Mouse (Mus musculus) B cell, adult 2 months (primary cell): ENCODE data around the gene Alk.

Source experiments
- DNase-seq, 2 experiments: peaks; one replicate each; pipeline ENCODE4 v3.0.0; 2022

The Alk gene

GRCm38 (mm10) chr17:72253411-72253810 is 351.0 kb downstream of the Alk start:
- no peak for DNase-seq

- no peak for DNase-seq
These were observed 352.9 kb downstream of the Alk start for GRCm38 (mm10) chr17:72251554-72251953.

GRCm38 (mm10) chr17:72250482-72251405 is 353.7 kb downstream of the Alk start:
- DNase-seq, result no peak

GRCm38 (mm10) chr17:72242036-72242435 is 362.4 kb downstream of the Alk start:
- DNase-seq, result peak; percentile 37 to 43

- DNase-seq, result no peak
These were observed 367.1 kb downstream of the Alk start for GRCm38 (mm10) chr17:72237315-72237714.

DNA sequence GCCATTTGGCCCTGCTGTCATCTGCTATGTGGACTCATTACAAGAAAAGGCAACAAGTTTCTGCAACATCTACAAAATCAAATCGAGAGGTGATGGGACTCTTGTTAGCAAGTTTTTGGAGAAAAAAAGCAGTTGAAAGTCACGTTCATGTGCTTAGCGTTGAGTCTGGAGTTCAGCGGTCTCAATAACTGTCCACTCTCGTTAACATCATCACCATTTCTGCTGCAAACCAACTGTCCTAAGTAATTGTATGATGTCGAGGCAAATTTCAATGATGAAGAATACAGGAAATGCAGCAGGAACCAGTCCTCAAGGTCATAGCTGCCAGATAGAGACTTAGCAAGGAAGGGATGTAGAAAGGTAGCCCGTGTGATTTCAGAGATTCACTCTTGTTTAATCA is 373.5 kb downstream of the Alk start:
- DNase-seq, result no peak

GRCm38 (mm10) chr17:72218816-72219215 is 385.6 kb downstream of the Alk start:
- no peak for DNase-seq

DNA sequence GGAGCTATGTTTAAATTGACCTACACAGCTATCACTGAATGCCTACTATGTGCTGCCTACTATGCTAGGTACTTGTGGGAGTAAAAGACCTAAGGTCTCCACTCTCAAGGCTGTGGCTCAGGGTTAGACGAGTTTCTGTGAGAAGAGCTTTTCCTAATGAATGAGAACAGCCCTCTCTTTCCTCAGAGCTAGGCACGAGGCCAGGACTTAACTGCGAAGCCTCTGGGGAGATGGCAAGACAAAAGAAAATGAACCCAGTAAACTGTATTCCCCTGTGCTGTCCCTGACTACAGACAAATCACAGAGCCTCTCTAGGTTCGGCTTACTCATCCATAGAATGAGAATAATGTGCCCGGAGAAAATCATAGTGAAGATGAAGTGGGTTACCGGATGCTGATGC is 406.9 kb downstream of the Alk start:
- DNase-seq, result no peak

GRCm38 (mm10) chr17:72194976-72195650 is 409.3 kb downstream of the Alk start:
- DNase-seq, result no peak

- DNase-seq, result no peak
These were observed 413.9 kb downstream of the Alk start for GRCm38 (mm10) chr17:72190536-72190935.

GRCm38 (mm10) chr17:72187026-72187425 is 417.4 kb downstream of the Alk start:
- no peak for DNase-seq

- peak in 1 of 2 experiments; percentile 3 for DNase-seq
These were observed 422.0 kb downstream of the Alk start for GRCm38 (mm10) chr17:72182414-72182813.

DNA sequence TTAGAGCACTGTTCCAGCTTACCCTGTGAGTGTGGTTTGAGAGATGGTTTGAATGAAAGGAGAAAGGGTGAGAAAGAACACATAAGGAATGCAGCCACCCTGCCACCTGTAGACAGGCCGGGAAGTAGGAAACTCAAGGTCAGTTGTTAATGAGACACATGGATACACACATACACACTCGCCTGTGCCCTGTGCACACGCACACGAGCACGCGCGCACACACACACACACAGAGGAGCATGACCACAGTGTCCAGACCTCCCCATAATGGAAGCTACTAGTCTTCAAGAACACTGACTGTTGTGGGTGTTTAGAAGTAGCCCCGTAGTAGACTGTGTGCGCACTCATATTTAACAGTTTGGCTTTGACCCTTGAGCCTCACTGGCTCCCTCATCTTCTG is 424.2 kb downstream of the Alk start:
- DNase-seq, result no peak

- peak; percentile 12 to 24 for DNase-seq
These were observed 424.7 kb downstream of the Alk start for GRCm38 (mm10) chr17:72179722-72180140.

DNA sequence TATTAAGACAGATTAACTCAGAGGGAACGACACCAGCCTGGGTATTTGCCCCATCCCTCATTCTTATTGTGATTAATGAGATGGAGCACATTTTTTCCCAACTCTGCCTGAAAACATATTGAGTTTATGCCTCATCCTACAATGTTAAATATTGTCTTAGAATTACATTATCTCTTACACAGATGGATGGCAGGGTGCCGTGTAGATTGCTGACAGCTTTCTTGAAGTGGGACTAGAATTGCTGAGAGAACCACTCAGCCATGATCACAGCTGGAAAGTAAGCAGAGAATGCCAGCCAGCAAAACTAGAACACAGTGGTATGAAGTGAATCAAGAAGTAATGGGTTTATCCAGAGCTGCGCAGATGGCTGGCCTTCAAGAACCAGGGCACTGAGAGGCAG is 430.6 kb downstream of the Alk start:
- DNase-seq, result no peak

DNA sequence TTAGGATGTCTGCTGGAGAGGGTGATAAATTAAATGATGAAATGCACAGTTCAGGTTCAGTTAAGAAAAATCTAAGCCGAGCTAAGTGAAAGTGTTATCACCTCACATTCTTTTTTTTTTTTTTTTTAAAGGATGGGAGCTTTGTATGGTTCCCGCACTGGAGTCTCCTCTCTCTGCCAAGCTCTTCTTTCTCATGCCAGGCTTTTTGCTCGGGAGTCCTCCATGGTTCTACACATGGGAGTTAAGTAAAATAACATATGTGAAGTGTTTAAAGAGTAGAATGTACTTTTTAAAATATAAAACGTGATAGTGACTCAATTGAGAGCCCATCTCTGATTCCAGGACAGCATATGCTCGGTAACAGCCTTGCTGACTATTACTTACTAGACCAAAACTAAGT is 436.3 kb downstream of the Alk start:
- no peak for DNase-seq

GRCm38 (mm10) chr17:72158857-72159385 is 445.5 kb downstream of the Alk start:
- no peak for DNase-seq

DNA sequence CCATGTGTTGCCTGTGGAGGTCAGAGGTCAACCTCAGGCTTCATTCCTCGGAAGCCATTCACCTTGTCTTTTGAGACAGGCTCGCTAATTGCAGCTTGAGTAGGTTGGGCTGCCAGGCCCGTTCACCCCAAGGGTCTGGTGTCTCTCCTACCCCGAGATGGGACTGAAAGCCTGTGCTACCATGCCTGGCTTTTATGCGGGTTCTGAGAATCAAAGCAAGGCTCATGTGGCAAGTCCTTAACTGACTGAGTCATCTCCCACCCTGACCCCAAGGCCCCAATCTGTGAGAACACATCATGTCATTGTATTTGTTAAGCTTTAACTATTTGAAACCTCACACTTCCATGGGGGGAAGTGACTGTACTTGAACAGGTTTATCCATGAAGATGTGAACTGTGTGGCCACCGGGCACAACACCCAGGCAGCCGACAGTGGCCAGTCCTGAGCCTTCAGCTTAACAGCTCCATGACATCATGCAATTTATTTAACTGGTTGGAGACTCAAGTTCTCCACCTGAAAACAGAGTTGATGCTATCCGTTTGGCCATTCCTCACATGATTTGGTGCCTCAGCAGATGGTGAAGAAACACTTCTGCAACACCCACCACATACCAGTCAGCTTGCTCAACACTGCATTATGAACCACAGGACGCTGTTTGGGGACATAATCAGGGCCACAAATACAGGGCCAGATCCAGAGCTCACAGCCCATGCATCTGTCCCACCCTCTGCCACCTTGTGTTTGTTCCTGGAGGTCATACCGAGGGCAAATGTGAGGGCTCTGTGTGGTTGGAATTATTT is 446.4 kb downstream of the Alk start:
- DNase-seq, result no peak

DNA sequence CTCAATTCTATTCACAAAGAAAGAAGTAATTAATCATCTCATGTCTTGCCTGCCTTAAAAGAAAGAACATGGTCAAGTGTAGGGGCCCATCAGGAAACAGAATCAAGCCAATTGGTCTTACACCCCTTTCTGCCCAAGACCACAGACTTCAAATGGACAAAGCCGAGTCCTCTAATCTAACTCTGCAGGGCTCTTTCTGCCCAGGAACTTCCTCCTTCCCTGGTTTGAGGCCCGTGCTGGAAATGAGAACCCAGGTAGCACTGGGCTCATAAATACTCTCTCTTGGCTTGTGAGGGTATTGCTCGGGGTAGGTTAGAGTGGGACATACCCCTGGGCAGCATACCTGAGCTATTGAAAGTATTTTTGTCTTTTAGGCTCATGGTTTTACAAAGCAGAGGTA is 451.4 kb downstream of the Alk start:
- no peak for DNase-seq

GRCm38 (mm10) chr17:72144946-72145598 is 459.4 kb downstream of the Alk start:
- DNase-seq, result no peak

GRCm38 (mm10) chr17:72144461-72144860 is 460.0 kb downstream of the Alk start:
- no peak for DNase-seq

DNA sequence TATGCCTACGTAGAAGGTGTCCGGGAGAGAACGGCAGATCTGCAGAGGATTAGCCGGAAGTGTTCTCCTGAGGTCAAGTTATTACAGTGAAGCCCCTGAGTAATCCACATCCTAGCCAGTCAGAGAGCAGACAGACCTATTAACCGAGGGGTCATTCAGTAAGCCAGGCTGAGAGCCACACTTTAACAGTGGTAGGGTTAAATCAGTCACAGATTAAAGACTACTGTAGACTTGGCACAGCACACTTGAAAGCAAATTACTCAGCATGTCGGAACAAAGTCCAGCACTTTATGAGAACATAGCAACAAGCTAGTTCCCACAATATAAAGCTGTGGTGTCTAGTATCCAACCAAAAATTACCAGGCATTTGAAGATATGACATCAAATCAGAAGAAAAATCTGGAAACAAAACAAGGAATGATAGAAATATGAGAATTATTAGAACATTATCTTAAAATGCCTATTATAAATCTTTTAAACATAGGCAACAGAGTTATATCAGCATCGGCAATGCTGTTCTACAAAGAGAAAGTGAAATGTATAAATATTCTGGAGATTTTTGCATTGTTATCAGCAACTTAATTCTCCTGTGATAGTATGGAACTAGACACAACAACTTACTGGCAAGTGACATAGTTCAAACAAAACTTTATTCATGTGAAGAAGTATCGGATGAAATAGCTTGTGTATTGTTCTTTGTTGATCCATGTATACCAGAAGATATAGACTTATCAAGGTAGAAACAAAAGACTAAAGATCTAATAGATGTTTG is 472.1 kb downstream of the Alk start:
- DNase-seq, result no peak
